Mouse (Mus musculus): ENCODE measurements around the gene Ccdc138. TPM values are rescaled to one million over a fixed set of nuclear protein-coding genes. Genes with fewer than 3 reads are reported as not detected.
"Not testable (repeated sequence)": the region's sequence is repeated elsewhere in the genome, so short reads cannot be mapped to it uniquely, and the experiment has no call there.

Ccdc138 gene
- total RNA-seq (2021) = under 1 TPM; 0.33 to 0.40 TPM
- long read RNA-seq, experiment 1, partial matches to known transcripts = 0 of 1 reads
- long read RNA-seq, experiment 1, other reads (novel, unspliced or antisense) = 1 of 1 reads
- long read RNA-seq, experiment 2, partial matches to known transcripts = 0 of 1 reads
- long read RNA-seq, experiment 2, other reads (novel, unspliced or antisense) = 1 of 1 reads

GRCm38 (mm10) chr10:58497320-58498284 is at the start of gene Ccdc138:
TSS of gene Ccdc138 (plus strand) at chr10:58497948.
- peak; percentile 90 for DNase-seq

GRCm38 (mm10) chr10:58451575-58451974 is 46.2 kb upstream of the Ccdc138 start:
- DNase-seq = no peak

GRCm38 (mm10) chr10:58452185-58452584 is 45.6 kb upstream of the Ccdc138 start:
- DNase-seq = no peak

GRCm38 (mm10) chr10:58459896-58460295 is 37.9 kb upstream of the Ccdc138 start:
- DNase-seq = no peak

GRCm38 (mm10) chr10:58477086-58477755 is 20.5 kb upstream of the Ccdc138 start:
- DNase-seq = no peak

- DNase-seq = no peak
These were observed 19.6 kb upstream of the Ccdc138 start for GRCm38 (mm10) chr10:58478071-58478578.

GRCm38 (mm10) chr10:58479954-58480490 is 17.7 kb upstream of the Ccdc138 start:
- DNase-seq = no peak

DNA sequence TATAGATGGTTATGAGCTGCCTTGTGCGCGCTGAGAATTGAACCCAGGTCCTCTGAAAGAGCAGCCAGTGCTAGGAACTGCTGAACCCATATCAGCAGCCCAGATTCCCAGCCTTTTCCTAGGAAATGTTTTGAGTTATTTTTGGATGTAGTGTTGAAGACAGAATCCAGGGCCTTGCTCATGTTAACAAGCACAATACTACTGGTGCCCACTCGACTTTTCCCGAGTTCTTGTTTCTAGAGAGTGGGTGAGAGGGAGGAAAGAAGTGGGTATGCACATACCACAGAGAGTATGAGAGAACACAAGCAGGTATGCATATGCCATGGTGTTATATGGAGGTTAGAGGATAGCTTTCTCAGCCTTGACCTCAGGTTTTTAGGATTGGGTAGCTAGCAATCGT is 6.7 kb upstream of the Ccdc138 start:
- no peak for DNase-seq

DNA sequence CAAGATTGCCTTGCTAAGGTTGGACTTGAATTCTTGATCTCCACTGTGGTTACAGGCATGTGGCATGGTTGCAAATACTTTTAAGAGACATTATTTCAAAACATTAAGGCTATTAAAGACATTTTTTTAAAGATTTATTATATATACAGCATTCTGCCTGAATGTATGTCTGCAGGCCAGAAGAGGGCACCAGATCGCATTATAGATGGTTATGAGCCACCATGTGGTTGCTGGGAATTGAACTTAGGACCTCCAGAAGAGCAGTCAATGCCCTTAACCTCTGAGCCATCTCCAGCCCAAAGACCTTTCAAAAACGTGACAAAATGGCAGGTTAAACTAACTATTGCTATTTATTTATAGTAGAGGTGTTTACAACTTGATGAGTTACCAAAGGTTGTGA is 2.1 kb upstream of the Ccdc138 start:
- no peak for DNase-seq

DNA sequence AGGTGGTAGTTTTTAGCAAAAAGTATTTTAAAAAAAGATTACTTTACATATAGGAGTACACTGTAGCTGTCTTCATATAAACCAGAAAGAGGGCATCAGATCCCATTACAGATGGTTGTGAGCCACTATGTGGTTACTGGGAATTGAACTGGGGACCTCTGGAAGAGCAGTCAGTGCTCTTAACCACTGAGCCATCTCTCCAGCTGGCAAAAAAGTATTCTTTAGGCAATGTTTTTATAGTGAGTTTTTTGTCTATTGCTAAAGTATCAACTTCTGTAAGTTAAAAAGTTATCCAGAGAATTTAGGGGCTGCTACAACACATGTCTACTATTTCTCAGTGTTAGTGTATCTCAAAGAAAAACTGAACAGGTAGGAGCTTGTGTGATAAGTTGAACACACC is 1.0 kb upstream of the Ccdc138 start:
- no peak for DNase-seq

GRCm38 (mm10) chr10:58498516-58498915 is 768 bp downstream of the Ccdc138 start:
- DNase-seq = no peak

GRCm38 (mm10) chr10:58529358-58529757 is 31.6 kb downstream of the Ccdc138 start:
- DNase-seq = no peak

GRCm38 (mm10) chr10:58530896-58531790 is 33.4 kb downstream of the Ccdc138 start:
- DNase-seq = no peak

- no peak for DNase-seq
These were observed 34.4 kb downstream of the Ccdc138 start for GRCm38 (mm10) chr10:58532177-58532576.

DNA sequence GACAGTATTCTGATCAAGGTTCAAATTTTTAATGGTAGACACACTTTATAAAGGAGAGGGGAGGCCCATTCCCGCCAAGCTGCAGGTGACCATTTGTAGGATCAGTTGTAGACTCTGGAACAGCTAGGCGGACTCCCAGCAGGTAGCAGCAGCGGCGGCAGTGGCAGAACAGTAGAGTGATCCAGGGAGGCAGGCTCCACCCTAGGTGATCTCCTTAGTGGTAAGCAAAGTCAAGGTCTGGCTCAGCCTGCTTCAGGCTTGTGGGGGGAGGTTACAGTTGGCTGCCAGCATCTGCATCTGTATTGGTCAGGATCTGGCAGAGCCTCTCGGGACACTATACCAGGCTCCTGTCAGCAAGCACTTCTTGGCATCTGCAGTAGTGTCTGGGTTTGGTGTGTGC is 38.5 kb downstream of the Ccdc138 start:
- DNase-seq = not testable (repeated sequence)

DNA sequence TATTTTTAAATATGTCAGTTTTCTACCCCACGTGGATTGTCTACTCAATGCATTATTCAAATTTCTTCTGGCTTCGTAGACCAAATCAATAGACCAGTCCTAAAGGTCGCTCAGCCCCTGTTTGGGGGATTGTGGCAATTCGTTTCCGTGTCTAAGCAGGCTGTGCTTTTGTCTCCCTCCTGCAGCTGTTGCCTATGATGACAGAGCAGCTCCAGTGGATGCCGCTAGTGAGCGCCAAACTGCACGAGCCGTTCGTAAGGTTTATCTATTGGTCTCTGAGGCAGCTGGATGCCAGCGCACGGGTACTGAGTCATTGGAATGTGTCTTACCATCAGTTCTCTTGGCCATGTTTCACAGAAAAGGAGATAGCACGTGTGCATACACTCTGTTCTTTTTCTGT is 42.9 kb downstream of the Ccdc138 start:
- no peak for DNase-seq

GRCm38 (mm10) chr10:58548739-58549138 is 51.0 kb downstream of the Ccdc138 start:
- no peak for DNase-seq

DNA sequence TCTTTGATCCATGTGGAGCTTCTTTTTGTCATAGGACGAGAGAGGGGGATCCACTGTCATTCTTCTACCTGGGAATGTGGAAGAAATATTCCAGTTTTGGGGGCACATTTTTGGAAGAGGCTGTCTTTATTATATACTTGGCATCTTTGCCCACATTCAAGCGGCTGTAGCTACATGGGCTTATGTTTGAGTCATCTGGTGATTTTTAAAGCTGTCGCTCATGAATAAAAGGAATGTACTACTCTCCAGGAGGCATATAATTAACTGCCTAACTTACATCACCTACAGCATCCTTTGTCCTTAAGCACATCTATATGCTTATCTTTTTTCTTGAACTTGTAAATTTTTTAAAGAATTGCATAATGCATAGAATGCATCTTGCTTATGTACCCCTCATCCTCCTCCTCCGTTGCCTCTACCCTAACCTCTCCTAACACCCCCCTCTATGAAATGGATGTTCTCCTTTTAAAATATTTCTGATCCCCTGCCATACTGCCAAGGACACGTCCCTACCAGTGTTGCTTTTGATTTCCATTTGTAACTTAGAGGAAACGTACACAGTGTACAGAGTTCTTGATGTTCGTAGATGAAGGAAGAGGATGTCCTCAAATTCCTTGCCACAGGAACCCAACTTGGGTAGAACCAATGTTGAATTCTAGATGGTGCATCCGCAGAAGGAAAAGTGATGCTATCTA is 57.1 kb downstream of the Ccdc138 start:
- DNase-seq = no peak

DNA sequence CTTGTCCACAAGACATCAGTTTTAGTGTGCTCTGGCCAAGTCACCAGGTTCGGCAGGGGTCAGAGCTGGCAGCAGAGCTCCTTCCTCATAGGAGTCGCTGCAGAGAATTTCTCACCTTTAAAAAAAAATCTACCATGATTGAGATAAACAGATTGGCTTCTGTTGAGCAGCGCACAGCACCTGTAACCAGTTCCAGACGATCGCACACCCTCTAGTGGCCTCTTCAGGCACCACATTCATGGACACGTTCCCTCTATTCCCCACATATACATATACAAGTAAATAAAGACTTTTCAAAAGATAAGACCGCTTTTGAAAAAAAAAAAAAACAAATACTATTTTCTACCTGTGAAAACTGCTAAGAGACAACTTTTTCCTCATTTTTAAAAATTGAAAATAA is 61.4 kb downstream of the Ccdc138 start:
- peak; percentile 14 for DNase-seq

- no peak for DNase-seq
These were observed 62.2 kb downstream of the Ccdc138 start for GRCm38 (mm10) chr10:58559901-58560300.

DNA sequence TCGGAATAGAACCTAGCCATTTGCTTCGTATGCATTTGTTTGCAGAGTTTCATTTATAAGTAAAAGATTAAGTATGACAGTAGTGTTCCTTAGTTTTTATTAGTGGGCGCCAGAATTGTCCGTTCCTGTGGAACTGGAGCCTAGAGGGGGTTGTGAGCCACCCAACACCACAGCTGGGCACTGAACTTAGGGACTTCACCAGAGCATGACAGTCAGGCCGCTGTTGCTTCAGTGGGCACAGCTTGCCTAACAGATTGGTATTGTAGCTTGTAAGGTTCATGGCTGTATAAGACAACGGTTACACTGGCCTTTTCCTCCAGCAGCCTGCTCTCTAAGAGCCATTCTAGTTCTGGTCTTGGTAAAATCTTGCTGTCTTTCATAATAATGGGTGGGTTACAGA is 62.8 kb downstream of the Ccdc138 start:
- no peak for DNase-seq
